Mouse (Mus musculus) urinary bladder, postnatal 0 days (tissue): ENCODE measurements around the gene Mpp5. TPM values are rescaled to one million over a fixed set of nuclear protein-coding genes. Genes with fewer than 3 reads are reported as not detected.

Experiments
- polyA plus RNA-seq: library from polyadenylated mRNA; unstranded; fragments of >200 nt; fragmentation: Nextera tagmentation; extraction: Ambion mirVana; gene quantifications from 2 replicates; pipeline ENCODE4 v1.2.1, GENCODE M21; 2015

Mpp5 gene
- polyA plus RNA-seq = 11.3 and 11.6 TPM in 2 replicates

DNA sequence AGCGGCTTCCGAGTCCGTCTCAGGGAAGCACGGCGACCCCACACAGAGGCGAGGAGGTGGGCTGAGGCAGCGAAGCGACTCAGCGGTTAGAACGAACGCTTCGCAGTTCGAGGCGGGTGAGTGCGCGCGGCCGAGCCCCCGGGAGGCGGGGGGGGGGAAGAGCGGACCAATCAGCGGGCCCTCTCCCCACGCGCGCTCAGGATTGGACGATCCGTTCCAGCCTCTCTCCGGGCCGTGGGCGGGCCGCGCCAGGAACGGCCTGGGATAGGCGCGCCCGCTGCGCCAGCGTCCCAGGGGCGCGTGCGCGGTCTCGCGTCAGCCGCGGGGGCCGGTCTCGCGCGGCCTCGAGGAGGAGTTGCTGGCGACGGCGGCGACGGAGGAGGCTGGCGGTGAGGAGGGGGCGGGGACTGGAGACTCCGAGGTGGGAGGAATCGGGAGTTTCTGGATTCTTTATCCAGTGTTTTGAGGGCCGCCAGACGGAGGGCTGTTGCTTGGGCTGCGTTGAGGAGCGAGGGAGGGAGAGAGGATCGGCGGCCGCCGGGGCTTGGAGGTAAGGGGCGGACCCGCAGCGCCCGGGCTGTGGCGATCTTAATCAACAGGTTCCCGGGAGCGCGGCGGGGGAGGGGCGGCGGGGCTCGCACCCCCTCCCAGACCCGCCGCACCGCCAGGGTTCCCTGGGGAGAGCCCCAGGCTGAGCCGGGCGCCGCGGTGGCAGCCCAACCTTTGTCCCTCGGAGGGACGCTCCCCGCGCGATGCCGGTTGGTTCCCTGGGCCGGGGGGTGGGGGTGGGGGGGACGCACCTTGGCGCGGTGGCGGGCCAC lies at the start of gene Mpp5:
Mpp5 (plus strand) TSS at position 351 of the 821 bp plus-strand sequence.

DNA sequence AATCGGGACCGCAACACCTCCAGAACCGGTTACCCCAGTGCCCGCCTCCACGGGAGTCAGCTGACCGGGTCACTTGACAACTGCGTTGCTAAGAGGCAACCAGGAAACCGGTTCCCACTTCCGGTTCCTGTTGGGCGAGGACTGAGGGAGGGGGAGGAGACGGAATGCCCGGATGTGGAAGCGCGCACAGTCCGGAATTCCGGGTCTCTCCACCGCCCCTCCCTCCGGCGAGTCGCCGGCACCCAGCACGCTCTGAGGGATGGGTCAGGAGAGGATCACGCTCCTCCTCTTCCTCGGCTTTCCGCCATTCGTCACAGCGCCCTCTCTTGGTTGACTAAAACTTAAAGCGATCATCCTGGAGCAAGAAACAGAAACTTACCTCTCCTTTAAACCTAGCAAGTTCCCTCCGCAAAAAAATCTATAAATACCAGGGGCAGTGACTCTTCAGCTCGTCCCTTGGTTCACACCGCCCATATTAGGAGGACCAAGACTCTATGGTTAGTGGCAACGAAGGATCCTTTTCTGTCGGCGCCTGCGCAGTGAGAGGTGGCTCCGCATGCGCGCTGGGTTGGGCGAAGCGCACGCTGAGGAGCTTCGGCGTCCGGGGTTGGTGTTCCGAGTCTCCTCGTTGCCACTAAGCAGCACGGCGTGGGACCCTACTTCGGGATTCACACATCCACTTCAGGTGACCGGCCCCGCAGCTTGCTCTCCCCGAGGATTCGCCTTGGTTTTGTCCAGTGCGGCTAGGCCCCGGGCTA lies 113.0 kb downstream of the Mpp5 start, which contains the start of the genes Atp6v1d and Eif2s1:
Atp6v1d (minus strand) TSS at position 143 of the 758 bp plus-strand sequence.
Eif2s1 (plus strand) TSS at position 324 of the 758 bp plus-strand sequence.

Other genes starting within 250 kb of the Mpp5 start
- gene Fam71d, start 57.4 kb upstream of the Mpp5 start, polyA plus RNA-seq = not detected in 2 replicates
- 63.9 and 69.8 TPM in 2 replicates for gene Atp6v1d, start 112.7 kb downstream of the Mpp5 start, polyA plus RNA-seq
- 141 and 149 TPM in 2 replicates for gene Eif2s1, start 112.9 kb downstream of the Mpp5 start, polyA plus RNA-seq
- gene Plek2, start 158.1 kb downstream of the Mpp5 start, polyA plus RNA-seq = 8.4 and 9.1 TPM in 2 replicates